Mouse (Mus musculus): ENCODE results near the gene Igll1.

DNA sequence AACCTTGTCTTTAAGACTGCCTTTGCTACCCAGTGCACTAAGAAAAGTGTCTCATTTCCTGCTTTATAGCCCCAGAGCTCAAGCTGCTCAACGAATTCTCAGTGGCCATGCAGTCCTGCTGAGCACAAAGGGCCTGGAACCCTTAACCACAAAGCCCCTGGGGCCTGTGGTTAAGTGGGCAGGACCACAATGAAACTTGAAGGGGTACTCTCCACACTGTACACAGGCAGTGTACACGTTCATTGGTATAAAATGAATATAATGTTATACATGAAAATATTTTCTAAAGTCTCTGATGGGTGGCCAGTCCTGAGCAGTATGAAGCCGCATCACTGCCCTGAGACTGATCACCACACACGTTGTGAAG, 32.2 kb upstream of the Igll1 start:
- TF ChIP-seq CTCF (IDR thresholded peaks at IDR 0.05; ENCODE audit: extremely low read depth, insufficient read depth, insufficient read length, insufficient replicate concordance) (no peak), POLR2A (IDR thresholded peaks at IDR 0.05; ENCODE audit: low read depth, low read length) (no peak)

All from spleen, adult 2 months (tissue).